Mouse (Mus musculus): ENCODE data around the gene Thbd. TPM values are rescaled to one million over a fixed set of nuclear protein-coding genes. Genes with fewer than 3 reads are reported as not detected.

The Thbd gene
- total and polyA plus RNA-seq, 3 experiments: not detected

GRCm38 (mm10) chr2:148364536-148364935, 43.5 kb downstream of the Thbd start:
- Histone ChIP-seq H3K4me1 (ENCODE audit: control insufficient read depth in 1 of 2, insufficient read depth in 2 of 2, low read length in 2 of 2) (no peaks in the 10 kb centered on the region), H3K9me3 (replicated peaks; ENCODE audit: insufficient read depth, low read length) (no peaks in the 10 kb centered on the region), H3K79me2 (ENCODE audit: control insufficient read depth, insufficient read depth, low read length, poor library complexity) (no peaks in the 10 kb centered on the region), H3K4me3 (ENCODE audit: control insufficient read depth in 1 of 2, insufficient read depth in 1 of 2, low read depth in 2 of 2, low read length in 2 of 2) (no peak overlapping the region), H3K27me3 (ENCODE audit: control insufficient read depth in 1 of 2, insufficient read depth in 2 of 2, low read length in 2 of 2) (no peaks in the 10 kb centered on the region), H3K27ac (ENCODE audit: control insufficient read depth, low read depth, low read length) (no peak overlapping the region), H3K9ac (ENCODE audit: control insufficient read depth, low read depth, low read length, poor library complexity, severe bottlenecking) (no peak overlapping the region), H3K36me3 (ENCODE audit: control insufficient read depth in 1 of 2, insufficient read depth in 2 of 2, low read length in 2 of 2) (no peaks in the 10 kb centered on the region)
- TF ChIP-seq NRF1 (IDR thresholded peaks at IDR 0.05; ENCODE audit: insufficient read depth, low read depth, low read length, poor library complexity, severe bottlenecking) (no peak), USF2 (IDR thresholded peaks at IDR 0.05; ENCODE audit: borderline replicate concordance in 1 of 2, insufficient read depth in 1 of 2, low read depth in 1 of 2, low read length in 2 of 2) (no peak), MXI1 (IDR thresholded peaks at IDR 0.05; ENCODE audit: low read depth, low read length) (no peak), ELF1 (IDR thresholded peaks at IDR 0.05; ENCODE audit: low read depth, low read length) (no peak), TCF12 (IDR thresholded peaks at IDR 0.05; ENCODE audit: low read depth, low read length) (no peak), RCOR1 (IDR thresholded peaks at IDR 0.05; ENCODE audit: low read depth, low read length) (no peak), MAX (IDR thresholded peaks at IDR 0.05; ENCODE audit: low read length) (no peak), ETS1 (IDR thresholded peaks at IDR 0.05; ENCODE audit: low read depth, low read length) (no peak), CTCF (IDR thresholded peaks at IDR 0.05 in 2 of 3, conservative IDR thresholded peaks at IDR 0.05 in 1 of 3; ENCODE audit: control insufficient read depth in 1 of 3, insufficient read depth in 1 of 3, low read depth in 2 of 3, low read length in 3 of 3, poor library complexity in 1 of 3, severe bottlenecking in 1 of 3) (no peak), GATA1 (IDR thresholded peaks at IDR 0.05; ENCODE audit: low read depth, low read length) (no peak), EP300 (IDR thresholded peaks at IDR 0.05; ENCODE audit: low read depth in 1 of 2, low read length in 2 of 2) (no peak), TBP (IDR thresholded peaks at IDR 0.05; ENCODE audit: low read depth, low read length) (no peak)
- DNase-seq (ENCODE audit: low read depth, low spot score): no peak

GRCm38 (mm10) chr2:148357145-148357544, 50.8 kb downstream of the Thbd start:
- Histone ChIP-seq H3K36me3 (ENCODE audit: control insufficient read depth in 1 of 2, insufficient read depth in 2 of 2, low read length in 2 of 2) (no peaks in the 10 kb centered on the region), H3K4me1 (ENCODE audit: control insufficient read depth in 1 of 2, insufficient read depth in 2 of 2, low read length in 2 of 2) (no peaks in the 10 kb centered on the region), H3K4me3 (ENCODE audit: control insufficient read depth in 1 of 2, insufficient read depth in 1 of 2, low read depth in 2 of 2, low read length in 2 of 2) (no peak overlapping the region), H3K27me3 (ENCODE audit: control insufficient read depth in 1 of 2, insufficient read depth in 2 of 2, low read length in 2 of 2) (no peaks in the 10 kb centered on the region), H3K27ac (ENCODE audit: control insufficient read depth, low read depth, low read length) (no peak overlapping the region), H3K79me2 (ENCODE audit: control insufficient read depth, insufficient read depth, low read length, poor library complexity) (no peaks in the 10 kb centered on the region), H3K9ac (ENCODE audit: control insufficient read depth, low read depth, low read length, poor library complexity, severe bottlenecking) (no peak overlapping the region), H3K9me3 (replicated peaks; ENCODE audit: insufficient read depth, low read length) (no peaks in the 10 kb centered on the region)
- no peak for TF ChIP-seq JUND (IDR thresholded peaks at IDR 0.05; ENCODE audit: low read depth, low read length)
- TF ChIP-seq POLR2AphosphoS5 (IDR thresholded peaks at IDR 0.05; ENCODE audit: borderline replicate concordance, low read depth, low read length): no peak
- no peak for TF ChIP-seq SIN3A (IDR thresholded peaks at IDR 0.05; ENCODE audit: low read length)
- no peak for TF ChIP-seq RCOR1 (IDR thresholded peaks at IDR 0.05; ENCODE audit: low read depth, low read length)
- TF ChIP-seq POLR2A (IDR thresholded peaks at IDR 0.05; ENCODE audit: control insufficient read depth in 1 of 2, insufficient read depth in 1 of 2, low read depth in 1 of 2, low read length in 2 of 2, poor library complexity in 1 of 2): no peak
- no peak for DNase-seq (ENCODE audit: low read depth, low spot score)

Other genes starting within 250 kb of the Thbd start
- gene Sstr4, start 12.8 kb downstream of the Thbd start, total RNA-seq (2012; rRNA removed): not detected in 2 replicates
- gene Sstr4, start 12.8 kb downstream of the Thbd start, polyA plus RNA-seq (2012; ENCODE audit: insufficient read depth in 1 of 2, insufficient read length in 2 of 2, low read depth in 1 of 2, low replicate concordance in 2 of 2, missing spikeins in 1 of 2): not detected
- not detected in 2 replicates for gene Cd93, start 35.4 kb upstream of the Thbd start, total RNA-seq (2012; rRNA removed)
- not detected for gene Cd93, start 35.4 kb upstream of the Thbd start, polyA plus RNA-seq (2012; ENCODE audit: insufficient read depth in 1 of 2, insufficient read length in 2 of 2, low read depth in 1 of 2, low replicate concordance in 2 of 2, missing spikeins in 1 of 2)

Measured in MEL (cell line).